Mouse (Mus musculus): ENCODE measurements at regions not wholly inside any gene's neighbourhood (a gene's known extent, or its start where the extent isn't known, plus 50 kb on each side); places are given as distances from the start of the nearest gene placed in this dataset.
"Not testable (repeated sequence)": the region's sequence is repeated elsewhere in the genome, so short reads cannot be mapped to it uniquely, and the experiment has no call there.

DNA sequence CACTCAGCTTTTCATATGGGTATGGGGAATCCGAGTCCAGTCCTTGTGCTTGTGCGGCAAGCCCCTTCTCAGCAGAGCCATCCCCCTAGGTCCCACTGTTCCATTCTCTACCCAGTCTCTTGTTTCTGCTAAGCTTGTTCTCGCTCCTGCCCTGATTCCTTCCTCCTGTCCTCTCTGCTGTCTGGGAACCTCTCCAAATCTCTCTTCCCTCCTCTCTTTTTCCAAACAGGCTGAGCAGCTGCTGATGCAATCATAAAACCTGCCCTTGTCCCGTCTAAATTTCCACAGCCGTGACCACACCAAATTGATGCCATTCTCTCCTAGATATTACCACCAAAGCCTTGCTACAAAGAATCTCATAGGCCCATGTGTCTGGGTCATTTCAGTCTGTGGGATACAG is 103.4 kb upstream of the Gcfc2 start:
- no peaks in the 10 kb centered on the region for H3K79me3 ChIP-seq (ENCODE audit: low read depth)
- no peak overlapping the region for H3ac ChIP-seq (ENCODE audit: control insufficient read depth, insufficient read length, low read depth)
- H3K4me3 ChIP-seq (ENCODE audit: insufficient read depth, poor library complexity, severe bottlenecking), result no peak overlapping the region
- no peak for TF ChIP-seq MYOG (IDR thresholded peaks at IDR 0.05; ENCODE audit: control insufficient read depth, extremely low read depth, insufficient read length)
- TF ChIP-seq MAX (IDR thresholded peaks at IDR 0.05), result no peak
- TF ChIP-seq MYOD1 (IDR thresholded peaks at IDR 0.05; ENCODE audit: control insufficient read depth, insufficient read length, low read depth), result no peak
- no peak for TF ChIP-seq FOSL1 (IDR thresholded peaks at IDR 0.05; ENCODE audit: insufficient read depth, low read length, poor library complexity, severe bottlenecking)
- TF ChIP-seq CTCF (IDR thresholded peaks at IDR 0.05; ENCODE audit: control insufficient read depth, insufficient read depth, insufficient read length), result no peak
- TF ChIP-seq CEBPB (IDR thresholded peaks at IDR 0.05; ENCODE audit: low read depth), result no peak
- TF ChIP-seq USF1 (IDR thresholded peaks at IDR 0.05; ENCODE audit: low read depth), result no peak
- H3K36me3 ChIP-seq (ENCODE audit: control insufficient read depth, insufficient read depth), result no peaks in the 10 kb centered on the region
- H3K27me3 ChIP-seq (ENCODE audit: control insufficient read depth, insufficient read depth, insufficient read length), result no peaks in the 10 kb centered on the region
- H3K79me2 ChIP-seq (ENCODE audit: control insufficient read depth, insufficient read depth), result no peaks in the 10 kb centered on the region

DNA sequence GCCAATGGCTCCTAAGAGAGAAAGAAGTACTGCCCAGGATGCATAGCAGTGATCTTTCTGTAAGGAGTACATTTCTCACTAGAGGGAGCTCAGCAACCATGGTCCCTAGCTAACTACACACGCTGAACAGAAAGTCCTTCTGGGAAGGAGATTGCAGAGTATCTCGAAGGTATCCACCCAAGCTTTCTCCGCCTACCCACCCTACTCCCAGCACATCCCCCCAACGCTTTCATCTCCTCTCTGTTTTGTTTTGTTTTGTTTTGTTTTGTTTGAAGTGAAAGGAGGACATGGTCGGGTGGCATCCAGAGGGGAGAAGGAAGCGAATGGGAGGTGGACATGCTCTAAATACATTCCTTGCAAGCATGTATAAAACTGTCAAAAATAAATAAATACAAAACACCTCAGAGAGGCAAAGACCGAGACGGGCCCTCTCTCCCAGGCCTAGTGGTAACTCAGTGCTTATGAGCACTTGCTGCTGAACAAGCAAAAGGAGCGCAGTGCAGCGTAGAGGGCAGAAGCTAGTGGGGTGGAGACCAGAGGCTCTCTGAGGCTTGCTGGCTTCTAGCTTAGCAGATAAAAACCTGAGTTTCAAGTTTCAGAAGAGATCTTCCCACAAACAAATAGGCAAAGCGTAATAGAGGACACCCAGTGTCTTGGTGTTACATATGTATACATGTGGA is 83.9 kb upstream of the Gcfc2 start:
- TF ChIP-seq CEBPB (IDR thresholded peaks at IDR 0.05; ENCODE audit: low read depth) (no peak), USF1 (IDR thresholded peaks at IDR 0.05; ENCODE audit: low read depth) (no peak), MYOD1 (IDR thresholded peaks at IDR 0.05; ENCODE audit: control insufficient read depth, insufficient read length, low read depth) (no peak), MAX (IDR thresholded peaks at IDR 0.05) (no peak), CTCF (IDR thresholded peaks at IDR 0.05; ENCODE audit: control insufficient read depth, insufficient read depth, insufficient read length) (no peak), MYOG (IDR thresholded peaks at IDR 0.05; ENCODE audit: control insufficient read depth, extremely low read depth, insufficient read length) (no peak), FOSL1 (IDR thresholded peaks at IDR 0.05; ENCODE audit: insufficient read depth, low read length, poor library complexity, severe bottlenecking) (no peak)
- no peaks in the 10 kb centered on the region for H3K27me3 ChIP-seq (ENCODE audit: control insufficient read depth, insufficient read depth, insufficient read length)
- no peaks in the 10 kb centered on the region for H3K79me2 ChIP-seq (ENCODE audit: control insufficient read depth, insufficient read depth)
- no peaks in the 10 kb centered on the region for H3K36me3 ChIP-seq (ENCODE audit: control insufficient read depth, insufficient read depth)
- no peak overlapping the region for H3ac ChIP-seq (ENCODE audit: control insufficient read depth, insufficient read length, low read depth)
- H3K79me3 ChIP-seq (ENCODE audit: low read depth), result no peaks in the 10 kb centered on the region
- H3K4me3 ChIP-seq (ENCODE audit: insufficient read depth, poor library complexity, severe bottlenecking), result no peak overlapping the region

DNA sequence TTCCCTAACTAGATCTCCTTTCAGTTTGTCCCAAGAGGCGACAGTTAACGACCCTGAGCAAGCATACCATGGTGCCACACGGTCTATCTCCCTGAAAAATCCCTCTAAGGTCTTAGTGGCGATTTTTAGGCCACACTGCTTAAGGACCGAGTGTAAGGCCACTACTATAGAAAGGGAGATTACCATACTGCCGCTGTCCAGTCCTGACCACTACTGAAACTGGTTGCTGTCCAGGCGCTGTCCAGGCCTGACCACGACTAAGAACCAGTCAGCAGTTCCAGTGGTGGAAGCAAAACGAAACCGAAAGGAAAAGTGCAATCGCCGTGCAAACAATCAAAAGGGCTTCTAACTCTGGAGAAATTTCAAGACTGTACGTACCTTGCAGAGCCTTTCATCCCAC is 55.3 kb upstream of the Gcfc2 start:
- not testable (repeated sequence) for H3K79me3 ChIP-seq (ENCODE audit: low read depth); H3K36me3 ChIP-seq (ENCODE audit: control insufficient read depth, insufficient read depth); H3K79me2 ChIP-seq (ENCODE audit: control insufficient read depth, insufficient read depth); H3ac ChIP-seq (ENCODE audit: control insufficient read depth, insufficient read length, low read depth); H3K27me3 ChIP-seq (ENCODE audit: control insufficient read depth, insufficient read depth, insufficient read length); H3K4me3 ChIP-seq (ENCODE audit: insufficient read depth, poor library complexity, severe bottlenecking)

All from C2C12 (cell line).